Mouse (Mus musculus) bone marrow, adult 2 months (tissue): ENCODE results near the gene Lactb. TPM values are rescaled to one million over a fixed set of nuclear protein-coding genes. Genes with fewer than 3 reads are reported as not detected.

Experiments
- H3K27ac ChIP-seq: fragments of 200-500 bp; 2 replicates; pipeline ENCODE4 v1.5.1; 2012; ENCODE audit warnings: low read depth, mild to moderate bottlenecking, control low read depth, inconsistent platforms, low read length; ENCODE audit not compliant: control insufficient read depth, poor library complexity, insufficient read depth
- H3K4me1 ChIP-seq: fragments of 200-500 bp; 2 replicates; pipeline ENCODE4 v1.6.1; 2011; ENCODE audit warnings: low read length; ENCODE audit not compliant: control insufficient read depth, insufficient read depth
- H3K4me3 ChIP-seq: fragments of 200-500 bp; replicated peaks from 2 replicates; pipeline ENCODE3; 2011; ENCODE audit warnings: mild to moderate bottlenecking, low read depth, low read length, control low read depth; ENCODE audit not compliant: control insufficient read depth
- CTCF ChIP-seq: fragments of 200-500 bp; IDR thresholded peaks from 2 replicates; pipeline ENCODE4 v1.5.1; 2011; ENCODE audit warnings: low read length, control low read depth; ENCODE audit not compliant: control insufficient read depth, insufficient read depth
- POLR2A ChIP-seq: fragments of 200-500 bp; IDR thresholded peaks from 2 replicates; pipeline ENCODE4 v1.6.1; 2011; ENCODE audit warnings: low read depth, mild to moderate bottlenecking, control low read depth, low read length, borderline replicate concordance; ENCODE audit not compliant: control insufficient read depth
- WGBS: fragments of 180-500 bp; shearing (Covaris S2); methylation state at CpG from one replicate; pipeline ENCODE4 v1.1.7; 2018; 5-methylcytosine and 5-hydroxymethylcytosine counted together
- polyA plus RNA-seq: library from polyadenylated mRNA; stranded (reverse); fragments of >200 nt; gene quantifications from 2 replicates; pipeline ENCODE4 v1.2.4, GENCODE M21; 2011; ENCODE audit warnings: low replicate concordance; ENCODE audit not compliant: missing spikeins, insufficient read depth, insufficient read length

The Lactb gene
- polyA plus RNA-seq, 1 experiment = 8.1 TPM

DNA sequence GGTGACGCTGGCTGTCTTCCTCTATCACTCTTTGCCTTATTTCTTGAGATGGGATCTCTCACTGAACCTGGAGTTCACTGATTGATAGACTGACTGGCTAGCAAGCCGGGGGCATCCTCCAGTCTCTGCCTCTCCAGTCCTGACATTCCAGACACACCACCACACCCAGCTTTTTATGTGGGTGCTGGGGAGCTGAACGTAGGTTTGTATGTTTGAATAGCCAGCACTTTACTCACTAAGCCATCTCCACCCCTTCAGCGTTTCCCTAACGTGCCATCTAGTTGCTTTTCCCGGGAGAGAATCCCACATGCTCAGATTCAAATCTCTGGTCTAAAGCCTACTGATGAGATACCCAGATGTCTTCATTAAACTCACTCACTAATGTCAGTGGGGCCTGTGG, 14.3 kb upstream of the Lactb start:
- H3K4me3 ChIP-seq = no peak overlapping the region
- TF ChIP-seq POLR2A (no peak), CTCF (no peak)
- peaks cover 6% of the 10 kb centered on the region for H3K4me1 ChIP-seq
- 87% methylated on average over 6 of the region's 6 CpGs for WGBS
- no peak overlapping the region for H3K27ac ChIP-seq

DNA sequence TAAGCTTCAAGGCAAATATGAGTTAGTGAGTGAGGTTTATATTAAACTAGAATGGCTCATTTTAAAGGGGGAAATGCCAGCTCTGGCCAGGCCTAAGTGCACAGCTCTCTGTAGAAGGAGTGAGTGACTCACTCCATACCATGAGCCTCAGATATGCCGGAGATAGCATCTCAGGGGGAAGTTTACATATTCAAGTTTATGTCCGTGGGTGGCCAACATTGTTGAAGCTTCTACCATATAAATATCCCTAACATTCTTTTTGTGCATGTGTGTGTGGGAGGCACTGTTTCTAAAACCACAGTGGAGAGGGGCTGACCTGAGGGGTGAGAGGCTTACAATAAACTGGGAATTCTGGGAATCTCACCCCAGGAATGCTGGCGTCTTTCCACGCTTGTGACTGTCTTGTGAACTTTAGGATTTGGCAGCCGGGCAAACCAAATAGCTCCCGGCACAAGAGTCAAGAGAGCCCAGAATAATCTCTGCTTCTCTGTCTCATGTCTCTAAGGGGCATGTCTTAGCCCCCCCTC, 13.7 kb upstream of the Lactb start:
- H3K4me1 ChIP-seq = peaks cover 6% of the 10 kb centered on the region
- WGBS = 74% methylated on average over 6 of the region's 6 CpGs
- H3K4me3 ChIP-seq = no peak overlapping the region
- no peak overlapping the region for H3K27ac ChIP-seq
- TF ChIP-seq CTCF = no peak
- TF ChIP-seq POLR2A = no peak

DNA sequence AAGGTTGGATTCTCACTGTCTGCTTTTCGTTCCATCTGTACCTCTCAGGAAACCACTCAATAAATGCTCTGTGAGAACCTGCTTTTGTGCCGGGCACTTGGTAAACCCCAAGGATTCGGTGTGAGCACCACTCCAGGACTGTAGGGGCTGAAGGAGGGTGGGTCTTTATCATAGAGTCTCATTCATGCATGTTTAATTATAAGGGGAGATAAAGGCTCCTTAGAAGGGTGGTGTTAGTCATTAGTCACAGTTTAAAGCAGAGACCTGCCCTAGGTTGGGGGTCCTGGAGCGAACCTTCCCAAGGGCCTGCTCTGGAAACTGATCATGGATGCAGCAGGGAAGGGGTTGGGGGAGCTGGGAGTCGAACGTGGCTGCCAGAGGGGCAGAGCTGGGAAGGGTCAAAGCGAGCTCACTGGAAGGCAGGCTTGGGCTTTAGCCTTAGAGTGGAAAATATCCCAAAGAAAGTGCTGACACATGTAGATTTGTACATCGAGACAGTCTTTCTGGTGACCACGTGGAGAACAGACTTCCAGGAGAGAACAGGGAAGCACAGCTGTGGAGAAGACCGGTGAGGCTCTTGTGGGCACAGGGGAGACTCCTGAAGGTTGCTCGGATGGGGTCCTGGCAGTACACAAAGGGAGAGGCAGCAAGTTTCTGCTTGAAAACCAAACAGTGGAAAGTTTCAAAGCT, 13.1 kb upstream of the Lactb start:
- 63% methylated on average over 11 of the region's 11 CpGs for WGBS
- Histone ChIP-seq H3K4me1 (peaks cover 6% of the 10 kb centered on the region), H3K4me3 (no peak overlapping the region), H3K27ac (0 out of 2 replicates have a peak overlapping the region, but pooled peaks have one; percentile 21)
- TF ChIP-seq POLR2A (no peak), CTCF (no peak)

DNA sequence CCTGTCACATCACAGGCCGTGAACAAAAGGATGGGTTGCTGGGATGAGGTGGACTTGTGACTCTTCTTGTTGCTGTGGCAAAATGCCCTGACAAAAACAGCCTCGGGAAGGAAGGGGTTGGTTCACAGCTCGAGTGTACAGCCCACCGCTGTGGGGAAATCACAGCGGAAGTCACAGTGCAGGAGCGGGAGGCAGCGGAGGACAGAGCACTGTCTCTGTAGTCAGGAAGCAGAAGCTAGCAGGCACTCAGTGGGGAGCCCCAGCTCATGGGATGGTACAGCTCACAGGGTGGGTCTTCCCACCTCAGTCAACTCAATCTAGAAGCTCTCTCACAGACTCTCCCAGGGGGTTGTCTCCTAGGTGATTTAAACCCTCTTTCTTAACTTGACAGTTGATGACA, 10.1 kb upstream of the Lactb start:
- Histone ChIP-seq H3K4me1 (peaks cover 4% of the 10 kb centered on the region), H3K27ac (no peak overlapping the region), H3K4me3 (no peak overlapping the region)
- WGBS = 39% methylated on average over 7 of the region's 7 CpGs
- TF ChIP-seq POLR2A (no peak), CTCF (no peak)

DNA sequence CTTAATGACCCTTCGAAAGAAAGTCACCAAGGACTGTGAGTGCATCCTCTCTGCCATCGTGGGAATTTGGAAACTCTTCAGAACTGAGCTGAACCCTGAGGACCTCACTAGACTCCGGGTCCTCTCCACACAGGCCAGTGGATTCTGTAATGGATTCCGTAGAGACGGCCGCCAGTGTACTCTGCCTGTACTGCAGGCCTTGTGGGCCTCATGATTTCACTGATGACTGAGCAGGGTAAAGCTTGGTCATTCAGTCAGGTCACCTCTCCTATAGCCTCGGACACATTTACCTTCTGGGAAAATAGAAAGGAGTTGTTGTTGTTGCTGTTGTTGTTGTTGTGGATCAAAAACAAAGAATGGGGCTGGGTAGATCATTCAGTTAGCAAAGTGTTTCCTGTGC, 6.8 kb upstream of the Lactb start:
- WGBS = 85% methylated on average over 7 of the region's 7 CpGs
- Histone ChIP-seq H3K27ac (no peak overlapping the region), H3K4me1 (peaks cover 2% of the 10 kb centered on the region), H3K4me3 (no peak overlapping the region)
- TF ChIP-seq CTCF = no peak
- TF ChIP-seq POLR2A = no peak

DNA sequence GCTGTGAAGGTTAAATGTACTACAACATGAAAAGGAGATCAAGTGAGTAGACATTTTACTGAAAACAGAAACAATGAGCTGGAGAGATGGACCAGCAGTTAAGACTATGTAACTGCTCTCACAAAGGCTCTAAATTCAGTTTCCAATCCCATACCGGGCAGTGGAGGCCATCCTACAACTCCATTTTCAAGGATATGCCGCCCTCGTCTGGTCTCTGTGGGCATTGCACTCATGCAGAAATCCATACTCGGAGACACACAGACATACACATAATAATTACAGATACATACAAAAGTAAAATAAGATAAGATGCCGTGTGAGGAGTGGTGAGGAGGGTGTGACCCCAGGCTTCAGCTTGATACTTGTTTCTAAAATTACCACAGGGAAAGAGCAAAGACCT, 5.2 kb upstream of the Lactb start:
- no peak for TF ChIP-seq POLR2A
- peak; percentile 81 for TF ChIP-seq CTCF
- WGBS = 4% methylated on average over 5 of the region's 5 CpGs
- H3K4me1 ChIP-seq = peaks cover 2% of the 10 kb centered on the region

DNA sequence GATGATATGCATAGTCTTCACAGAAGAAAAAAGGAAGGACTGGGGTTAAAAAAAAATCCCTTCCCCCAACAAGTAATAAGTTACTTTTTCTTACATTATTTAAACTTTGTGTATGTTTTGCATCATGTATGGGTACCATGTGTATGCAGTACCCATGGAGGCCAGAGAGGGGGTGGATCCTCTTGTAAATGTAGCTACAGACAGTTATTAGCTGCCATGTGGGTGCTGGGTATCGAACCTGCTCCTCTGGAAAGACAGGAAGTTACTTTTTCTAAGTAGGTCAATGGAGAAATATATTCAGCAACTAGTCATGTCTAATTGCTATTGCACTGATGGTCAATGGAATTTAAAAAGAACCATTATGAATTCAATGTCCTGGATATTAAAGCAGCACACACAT, 3.2 kb upstream of the Lactb start:
- no peak overlapping the region for H3K27ac ChIP-seq
- TF ChIP-seq POLR2A (no peak), CTCF (no peak)
- 43% methylated on average over 1 of the region's 1 CpGs for WGBS
- no peak overlapping the region for H3K4me3 ChIP-seq
- no peaks in the 10 kb centered on the region for H3K4me1 ChIP-seq

More for the DNA sequence above, 5.2 kb upstream of the Lactb start:
- Histone ChIP-seq H3K27ac (no peak overlapping the region), H3K4me3 (no peak overlapping the region)

DNA sequence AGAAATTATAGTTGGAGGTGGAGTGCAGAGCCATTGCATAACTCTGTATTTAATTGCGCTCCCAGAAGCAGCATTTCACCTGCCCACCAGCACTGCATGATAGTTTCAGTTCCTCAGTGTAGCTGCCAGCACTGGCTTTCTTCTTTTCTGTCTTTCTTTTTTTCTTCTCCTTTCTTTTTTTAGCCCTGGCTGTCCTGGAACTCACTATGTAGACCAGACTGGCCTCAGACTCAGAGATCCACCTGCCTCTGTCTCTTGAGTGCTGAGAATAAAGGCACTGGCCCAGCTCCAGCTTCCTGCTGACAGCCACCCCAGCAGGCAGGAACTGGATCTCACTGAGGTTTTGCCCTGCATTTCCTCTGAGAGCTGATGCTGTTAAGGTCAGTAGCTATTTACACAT, 2.7 kb upstream of the Lactb start:
- WGBS = 21% methylated on average over 1 of the region's 1 CpGs
- no peak overlapping the region for H3K4me3 ChIP-seq
- no peaks in the 10 kb centered on the region for H3K4me1 ChIP-seq
- no peak for TF ChIP-seq CTCF
- no peak for TF ChIP-seq POLR2A
- H3K27ac ChIP-seq = peak overlapping the region; percentile 52; the same call in 1 of the 2 replicates

DNA sequence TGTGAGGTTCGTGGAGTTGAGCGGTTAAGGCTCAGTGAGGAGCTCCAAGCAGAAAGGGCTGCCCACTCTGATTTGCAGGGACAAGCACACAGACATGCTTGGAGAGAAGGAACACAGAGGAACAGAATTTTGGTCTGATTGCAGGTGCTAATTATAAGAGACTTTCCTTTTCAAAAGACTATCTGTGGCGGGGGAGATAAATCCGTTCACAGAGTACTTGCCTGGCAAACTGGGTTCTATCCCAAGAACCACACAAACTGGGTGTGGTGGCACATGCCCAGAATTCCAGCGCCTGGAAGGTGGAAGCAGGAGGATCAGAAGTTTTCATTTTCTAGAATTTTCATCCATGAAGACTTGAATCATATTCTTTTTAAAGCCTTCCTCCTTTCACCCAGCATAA, 1.8 kb upstream of the Lactb start:
- Histone ChIP-seq H3K27ac (no peak overlapping the region), H3K4me1 (no peaks in the 10 kb centered on the region), H3K4me3 (no peak overlapping the region)
- WGBS = 74% methylated on average over 5 of the region's 5 CpGs
- TF ChIP-seq CTCF = no peak
- TF ChIP-seq POLR2A = no peak

DNA sequence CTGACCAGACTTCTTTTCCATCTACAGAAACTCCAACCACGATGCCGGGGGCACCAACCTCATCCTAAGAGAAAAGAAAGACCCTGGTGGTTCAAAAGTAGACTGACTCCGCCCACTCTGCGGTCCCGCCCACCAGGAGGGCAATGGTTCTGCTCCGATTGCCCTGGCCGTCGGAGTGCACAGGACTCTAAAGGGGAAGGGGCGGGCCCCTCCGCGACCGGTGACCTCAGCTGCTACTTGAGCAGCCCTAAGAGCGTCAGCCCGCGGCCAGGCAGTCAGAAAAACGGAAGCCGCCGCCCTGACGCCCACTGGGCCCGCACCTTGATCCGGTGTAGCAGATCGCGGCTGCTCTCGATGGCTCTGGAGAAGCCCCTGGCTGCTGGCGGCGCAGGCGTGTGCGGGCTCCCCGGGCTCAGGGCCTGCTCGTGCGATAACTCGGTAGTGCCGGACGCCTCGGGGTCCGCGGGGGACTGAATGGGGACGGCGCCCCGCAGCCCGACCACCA, 511 bp downstream of the Lactb start:
- Histone ChIP-seq H3K4me1 (no peaks in the 10 kb centered on the region), H3K27ac (peak overlapping the region; percentile 99), H3K4me3 (peak overlapping the region; percentile 87)
- TF ChIP-seq CTCF (no peak), POLR2A (peak; percentile 69; the same call in 1 of the 2 replicates)
- under 1% methylated on average over 41 of the region's 41 CpGs for WGBS
